Mouse (Mus musculus) kidney, adult 2 months (tissue): ENCODE measurements around the gene Acss3. TPM values are rescaled to one million over a fixed set of nuclear protein-coding genes. Genes with fewer than 3 reads are reported as not detected.

Source experiments
- DNase-seq: peaks from one replicate; pipeline ENCODE4 v3.0.0; 2021
- H3K27ac ChIP-seq: fragments of 200-500 bp; 2 replicates; pipeline ENCODE4 v1.5.1; 2012; ENCODE audit warnings: low read depth, low read length, control low read depth, inconsistent platforms; ENCODE audit not compliant: insufficient read depth
- H3K27me3 ChIP-seq: fragments of 200-500 bp; replicated peaks from 2 replicates; pipeline ENCODE4 v1.6.1; 2012; ENCODE audit warnings: mild to moderate bottlenecking, moderate library complexity, low read length, inconsistent platforms; ENCODE audit not compliant: control insufficient read depth, insufficient read depth
- H3K36me3 ChIP-seq: fragments of 200-500 bp; 2 replicates; pipeline ENCODE4 v1.6.1; 2012; ENCODE audit warnings: mild to moderate bottlenecking, moderate library complexity, low read length, inconsistent platforms; ENCODE audit not compliant: control insufficient read depth, insufficient read depth
- H3K4me1 ChIP-seq: fragments of 200-500 bp; 2 replicates; pipeline ENCODE4 v1.6.1; 2011; ENCODE audit warnings: low read length; ENCODE audit not compliant: control insufficient read depth, insufficient read depth
- H3K4me3 ChIP-seq: fragments of 200-500 bp; 2 replicates; pipeline ENCODE4 v1.5.1; 2011; ENCODE audit warnings: mild to moderate bottlenecking, low read depth, low read length, control low read depth; ENCODE audit not compliant: insufficient read depth
- CTCF ChIP-seq: fragments of 200-500 bp; conservative IDR thresholded peaks from 2 replicates; pipeline ENCODE4 v1.5.1; 2011; ENCODE audit warnings: low read depth, mild to moderate bottlenecking, control low read depth, low read length, moderate library complexity, mixed read lengths; ENCODE audit not compliant: insufficient read depth, insufficient read length
- POLR2A ChIP-seq: fragments of 200-500 bp; IDR thresholded peaks from one replicate; pipeline ENCODE4 v1.6.1; 2011; ENCODE audit warnings: low read depth, low read length, control low read depth
- WGBS: fragments of 180-500 bp; shearing (Covaris S2); methylation state at CpG from one replicate; pipeline ENCODE4 v1.1.7; 2018; 5-methylcytosine and 5-hydroxymethylcytosine counted together
- polyA plus RNA-seq: library from polyadenylated mRNA; depleted of rRNA; stranded (reverse); fragments of >200 nt; gene quantifications from 2 replicates; pipeline ENCODE4 v1.2.3, GENCODE M21; 2012

Acss3 gene
- polyA plus RNA-seq, 1 experiment, result 5.3 TPM

DNA sequence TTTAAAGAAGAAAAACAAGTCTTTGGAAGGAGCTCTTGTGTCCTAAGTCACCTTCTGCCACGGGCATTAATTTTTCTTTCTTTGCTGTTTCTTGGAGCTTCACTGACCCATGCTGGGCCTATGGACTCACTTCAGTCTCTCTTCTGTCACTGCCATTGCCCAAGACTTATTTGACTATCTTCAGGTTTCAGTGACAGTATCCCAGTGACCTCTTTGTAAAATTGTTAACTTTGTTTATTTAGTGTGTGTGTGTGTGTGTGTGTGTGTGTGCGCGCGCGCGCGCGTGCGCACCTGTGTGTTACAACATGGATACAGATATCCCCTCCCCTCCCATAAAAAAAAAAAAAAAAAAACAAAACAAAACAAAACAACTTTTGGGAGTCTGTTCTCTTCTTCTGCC, 2.2 kb downstream of the Acss3 start:
- no peak for DNase-seq
- peaks cover 7% of the 10 kb centered on the region; the same call in 1 of the 2 replicates for H3K4me1 ChIP-seq
- no peak for TF ChIP-seq CTCF
- TF ChIP-seq POLR2A, result no peak
- no peak overlapping the region for H3K4me3 ChIP-seq
- no peaks in the 10 kb centered on the region for H3K36me3 ChIP-seq
- H3K27me3 ChIP-seq, result no peaks in the 10 kb centered on the region
- WGBS, result 92% methylated on average over 9 of the region's 9 CpGs
- no peak overlapping the region for H3K27ac ChIP-seq

DNA sequence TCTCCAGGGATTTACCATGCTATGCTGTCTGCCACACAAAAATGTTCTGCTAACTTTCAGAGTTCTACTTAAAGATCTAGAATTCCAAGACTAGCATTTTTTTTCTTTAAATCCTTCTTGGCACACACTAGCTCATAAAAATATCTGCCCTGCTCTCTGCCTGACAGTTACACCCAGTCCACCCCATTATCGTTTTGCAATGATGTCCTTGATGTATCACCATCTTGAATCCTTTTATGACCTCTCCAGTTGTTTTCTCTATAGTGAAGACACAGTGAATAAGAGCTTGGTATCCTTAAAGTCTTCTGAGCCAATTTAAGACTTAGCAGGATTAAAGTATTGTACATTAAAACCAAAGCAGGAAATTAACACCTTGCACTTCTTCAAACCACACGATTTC, 4.3 kb downstream of the Acss3 start:
- Histone ChIP-seq H3K27ac (no peak overlapping the region), H3K4me3 (no peak overlapping the region), H3K36me3 (no peaks in the 10 kb centered on the region), H3K4me1 (peaks cover 10% of the 10 kb centered on the region; the same call in 1 of the 2 replicates), H3K27me3 (no peaks in the 10 kb centered on the region)
- TF ChIP-seq CTCF, result no peak
- no peak for TF ChIP-seq POLR2A
- 83% methylated on average over 2 of the region's 2 CpGs for WGBS
- no peak for DNase-seq

DNA sequence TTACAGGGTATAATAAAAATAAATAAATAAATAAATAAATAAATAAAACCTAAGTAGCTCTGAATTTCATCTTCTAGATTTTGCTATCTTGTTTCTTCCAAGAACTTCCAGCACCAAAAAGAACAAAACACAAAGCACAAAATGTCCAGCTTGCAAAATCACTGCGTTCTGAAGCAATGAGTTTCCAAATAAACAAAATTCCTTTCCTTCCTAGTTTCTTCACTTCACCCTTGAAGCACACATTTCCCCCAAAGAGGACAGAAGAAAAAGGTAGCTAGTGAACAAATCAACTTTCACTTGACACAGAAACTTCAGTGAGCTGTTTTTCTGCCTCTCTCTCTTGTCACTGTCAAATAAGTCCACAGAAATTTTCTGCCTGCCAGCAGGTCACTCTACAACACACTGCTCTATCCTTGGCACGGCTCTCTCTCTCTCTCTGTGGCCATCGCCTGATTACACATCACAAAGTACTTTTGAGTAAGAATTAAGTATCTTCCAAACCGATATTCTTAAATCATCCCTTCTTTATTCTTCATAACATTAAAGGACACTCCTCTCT, 6.7 kb downstream of the Acss3 start:
- no peaks in the 10 kb centered on the region for H3K36me3 ChIP-seq
- peaks cover 10% of the 10 kb centered on the region; the same call in 1 of the 2 replicates for H3K4me1 ChIP-seq
- H3K27ac ChIP-seq, result peak overlapping the region; percentile 22; the same call in 1 of the 2 replicates

DNA sequence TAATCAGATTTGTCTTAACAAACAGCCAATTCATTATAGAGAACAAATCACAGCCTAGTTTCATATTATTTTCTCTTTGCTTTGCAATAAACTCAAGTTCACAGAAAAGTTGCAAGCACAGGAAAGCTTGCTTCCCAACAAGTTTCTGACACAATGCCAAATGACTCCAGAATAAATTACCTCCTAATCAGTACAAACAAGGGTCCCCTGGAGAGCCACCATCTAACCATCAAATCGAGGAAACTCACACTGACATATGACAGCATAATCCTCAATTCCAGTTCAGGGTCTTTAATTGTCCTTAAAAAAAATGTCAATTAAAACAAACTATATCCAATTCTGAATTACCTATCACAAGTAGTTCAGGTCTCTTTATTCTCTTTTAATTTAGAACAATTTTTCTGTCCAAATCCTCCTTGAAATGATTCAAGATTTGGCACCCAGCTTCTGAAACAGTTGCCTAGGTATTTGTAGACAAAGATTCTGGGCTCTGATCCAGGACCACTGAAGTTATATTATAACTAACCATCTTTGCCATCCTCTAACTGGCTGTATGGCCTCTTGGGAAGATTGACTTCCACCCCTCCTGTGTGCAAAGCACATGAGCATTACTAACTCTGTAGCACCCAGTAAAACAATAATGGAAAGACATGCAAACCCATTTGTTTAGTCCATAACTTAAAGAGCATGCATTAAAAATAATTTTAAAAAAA, 7.4 kb downstream of the Acss3 start:
- no peak for TF ChIP-seq POLR2A
- TF ChIP-seq CTCF, result no peak
- Histone ChIP-seq H3K4me1 (peaks cover 10% of the 10 kb centered on the region; the same call in 1 of the 2 replicates), H3K36me3 (no peaks in the 10 kb centered on the region), H3K27me3 (no peaks in the 10 kb centered on the region), H3K4me3 (no peak overlapping the region), H3K27ac (no peak overlapping the region)
- peak; percentile 83 for DNase-seq
- 14% methylated on average over 1 of the region's 1 CpGs for WGBS

More for the DNA sequence above, 6.7 kb downstream of the Acss3 start:
- WGBS, result 43% methylated on average over 4 of the region's 4 CpGs
- Histone ChIP-seq H3K27me3 (no peaks in the 10 kb centered on the region), H3K4me3 (no peak overlapping the region)
- DNase-seq, result peak; percentile 17
- no peak for TF ChIP-seq POLR2A
- TF ChIP-seq CTCF, result no peak

DNA sequence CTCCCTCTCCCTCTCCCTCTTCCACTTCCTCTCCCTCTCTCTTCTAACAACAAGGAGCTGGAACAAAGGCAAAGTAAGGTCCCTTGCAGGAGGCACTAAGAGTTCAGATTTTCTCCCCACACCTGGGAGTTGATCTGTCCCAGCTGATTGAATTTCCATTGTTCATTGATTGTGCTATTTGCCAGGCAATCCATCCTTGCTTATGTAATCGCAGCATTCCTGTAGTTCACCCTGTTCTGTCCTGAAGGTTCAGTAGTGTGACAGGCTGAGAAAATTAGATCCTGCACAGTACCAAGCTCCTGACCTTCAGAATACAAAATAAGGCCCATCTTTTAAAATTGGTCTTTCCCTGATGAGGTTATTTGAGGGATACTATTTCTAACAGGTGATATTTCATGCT, 8.3 kb downstream of the Acss3 start:
- DNase-seq, result no peak
- Histone ChIP-seq H3K27me3 (no peaks in the 10 kb centered on the region), H3K4me1 (peaks cover 10% of the 10 kb centered on the region; the same call in 1 of the 2 replicates), H3K4me3 (no peak overlapping the region), H3K36me3 (no peaks in the 10 kb centered on the region), H3K27ac (no peak overlapping the region)
- TF ChIP-seq POLR2A (no peak), CTCF (no peak)
- WGBS, result 38% methylated on average over 1 of the region's 1 CpGs

DNA sequence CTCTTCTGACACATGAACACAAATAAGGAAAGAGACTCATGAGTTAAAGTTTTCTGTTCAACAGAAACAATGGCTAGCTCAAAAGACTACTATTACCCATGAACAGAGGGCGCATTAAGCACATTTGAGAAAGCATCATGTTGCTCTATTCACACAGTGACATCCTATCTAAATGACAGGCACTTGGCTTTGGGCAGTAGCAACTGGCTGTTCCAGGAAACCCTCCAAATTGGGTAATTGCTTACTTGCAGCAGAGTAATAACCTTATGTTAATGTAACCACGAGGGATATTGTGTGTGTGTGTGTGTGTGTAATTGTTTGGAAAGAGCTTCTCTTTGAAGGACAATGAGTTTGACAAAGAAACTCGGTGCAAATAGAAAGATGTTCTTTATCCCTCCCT, 29.0 kb downstream of the Acss3 start:
- H3K27ac ChIP-seq, result no peak overlapping the region
- TF ChIP-seq POLR2A (no peak), CTCF (no peak)
- H3K27me3 ChIP-seq, result no peaks in the 10 kb centered on the region
- no peaks in the 10 kb centered on the region for H3K4me1 ChIP-seq
- no peak overlapping the region for H3K4me3 ChIP-seq
- DNase-seq, result no peak
- H3K36me3 ChIP-seq, result no peaks in the 10 kb centered on the region
- WGBS, result 71% methylated on average over 3 of the region's 3 CpGs

DNA sequence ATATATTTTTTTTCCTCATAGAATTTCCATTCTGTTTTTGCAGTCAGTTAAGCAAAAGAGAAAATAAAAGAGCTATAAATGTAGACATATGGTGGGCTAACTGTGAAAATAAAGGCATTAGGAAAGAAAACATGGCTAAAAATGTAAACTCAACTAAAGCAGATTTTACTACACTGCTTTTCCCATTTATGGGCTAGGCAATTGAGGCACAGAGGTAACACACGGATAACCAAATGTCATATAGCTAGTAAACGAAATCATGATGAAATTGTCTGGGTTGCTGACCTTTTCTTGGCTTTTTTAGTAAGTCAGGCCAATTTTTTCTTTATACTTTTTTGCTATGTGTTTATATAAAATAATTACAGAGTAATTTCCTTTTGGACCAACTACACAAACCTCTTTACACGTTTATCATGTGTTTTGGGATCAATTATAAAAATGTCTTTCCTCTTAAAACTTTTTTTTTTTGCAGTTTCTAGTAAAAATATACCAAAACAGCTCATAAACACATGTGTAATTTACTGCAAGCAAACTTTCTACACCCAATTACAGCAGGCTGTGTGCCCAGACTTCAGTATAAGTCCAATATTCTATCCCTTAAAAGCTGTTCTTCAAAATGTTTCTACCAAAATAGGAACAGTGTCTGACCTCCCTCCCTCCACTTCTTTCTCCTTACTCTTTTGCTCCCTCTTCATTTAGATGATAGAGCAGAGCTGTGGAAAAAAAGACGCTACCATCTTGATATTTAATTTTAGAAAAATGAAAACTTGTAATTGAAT, 69.4 kb downstream of the Acss3 start:
- Histone ChIP-seq H3K27me3 (no peaks in the 10 kb centered on the region), H3K4me1 (no peaks in the 10 kb centered on the region), H3K4me3 (no peak overlapping the region), H3K27ac (no peak overlapping the region), H3K36me3 (no peaks in the 10 kb centered on the region)
- DNase-seq, result no peak
- TF ChIP-seq POLR2A (no peak), CTCF (no peak)
- 63% methylated on average over 4 of the region's 4 CpGs for WGBS
